Mouse (Mus musculus) liver, postnatal 0 days (tissue): ENCODE results near the gene Sult1a1.
A peak's percentile ranks its signal among the peaks of the same experiment; 100 is the strongest.

Experiments
- CTCF ChIP-seq: sonication (generic); IDR thresholded peaks from 2 replicates; pipeline ENCODE4 v1.5.1; 2016; ENCODE audit warnings: antibody characterized with exemption, low read depth
- EP300 ChIP-seq: IDR thresholded peaks from 2 replicates; pipeline ENCODE4 v1.6.1; 2016; ENCODE audit warnings: antibody characterized with exemption, low read depth, mild to moderate bottlenecking

DNA sequence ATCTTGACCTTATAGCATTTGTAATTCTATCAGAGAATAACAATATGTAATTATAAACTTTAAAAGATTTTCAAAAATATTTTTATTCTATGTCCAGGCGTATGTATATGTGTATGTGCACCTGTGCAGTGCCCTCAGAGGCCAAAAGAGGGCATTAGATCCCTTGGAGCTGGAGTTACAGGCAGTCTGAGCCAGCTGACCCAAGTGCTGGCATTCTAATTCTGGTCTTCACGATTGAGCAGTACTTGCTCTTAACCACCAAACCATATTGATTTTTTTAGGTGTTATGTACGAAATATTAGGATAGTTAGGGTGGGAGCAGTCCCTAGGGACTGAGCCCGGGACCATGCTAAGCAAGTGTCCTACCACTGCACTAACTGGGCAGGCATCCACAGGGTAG is 27.7 kb downstream of the Sult1a1 start:
- TF ChIP-seq EP300, result no peak
- peak; percentile 55 for TF ChIP-seq CTCF
